Mouse (Mus musculus) cerebellum, postnatal 36 days (tissue): ENCODE measurements around the gene Cdc37l1.

Experiments
- DNase-seq, 2 experiments: peaks; one replicate each; pipeline ENCODE4 v3.0.0; 2021 to 2022; ENCODE audit warnings: mixed read lengths in 2 of 2

The Cdc37l1 gene

DNA sequence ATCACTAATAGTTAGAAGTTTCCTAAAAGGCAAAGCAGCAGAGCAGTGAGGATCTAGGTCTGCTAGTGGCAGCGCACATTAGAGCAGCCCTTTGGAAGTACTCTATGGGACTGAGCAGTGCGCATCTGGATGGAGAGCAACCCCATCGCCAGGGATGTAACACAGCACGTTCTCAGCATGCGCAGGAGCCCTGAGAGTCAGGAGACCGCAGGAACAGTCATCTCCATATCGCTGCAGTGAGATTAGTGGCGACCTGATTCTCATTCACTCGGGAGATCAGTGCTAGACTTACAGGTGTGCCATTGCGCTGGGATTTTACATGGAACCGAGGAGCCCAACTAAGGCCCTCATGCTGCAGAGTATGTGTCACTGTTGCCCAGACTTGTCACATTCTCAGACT lies 18.9 kb downstream of the Cdc37l1 start:
- DNase-seq: no peak

DNA sequence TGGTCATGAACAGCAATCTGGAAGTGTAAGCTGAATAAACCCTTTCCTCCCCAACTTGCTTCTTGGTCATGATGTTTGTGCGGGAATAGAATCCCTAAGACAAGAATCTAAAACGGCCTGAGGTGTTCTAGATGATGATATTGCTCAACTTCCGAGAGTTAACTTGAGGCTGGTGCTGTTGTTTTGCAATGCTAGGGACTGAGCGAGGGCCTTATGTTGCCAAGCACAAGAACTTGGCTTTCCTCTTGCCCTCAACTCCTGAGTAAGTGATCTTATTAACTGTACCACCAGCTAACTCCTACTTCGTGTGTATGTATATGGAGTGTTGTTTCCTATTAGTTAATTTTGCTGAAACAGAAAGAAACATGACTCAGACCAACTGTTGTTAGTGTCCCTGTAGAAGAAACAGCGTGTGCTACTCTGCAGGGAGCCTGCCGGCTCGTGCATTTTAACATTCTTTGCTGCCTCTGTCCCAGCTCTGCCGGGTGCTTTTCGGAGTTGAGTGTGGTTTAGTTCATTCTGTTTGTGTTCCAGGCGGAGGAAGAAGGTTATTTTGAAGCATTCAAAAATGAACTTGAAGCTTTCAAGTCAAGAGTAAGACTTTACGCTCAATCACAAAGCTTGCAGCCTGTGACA lies 21.3 kb downstream of the Cdc37l1 start:
- no peak for DNase-seq

DNA sequence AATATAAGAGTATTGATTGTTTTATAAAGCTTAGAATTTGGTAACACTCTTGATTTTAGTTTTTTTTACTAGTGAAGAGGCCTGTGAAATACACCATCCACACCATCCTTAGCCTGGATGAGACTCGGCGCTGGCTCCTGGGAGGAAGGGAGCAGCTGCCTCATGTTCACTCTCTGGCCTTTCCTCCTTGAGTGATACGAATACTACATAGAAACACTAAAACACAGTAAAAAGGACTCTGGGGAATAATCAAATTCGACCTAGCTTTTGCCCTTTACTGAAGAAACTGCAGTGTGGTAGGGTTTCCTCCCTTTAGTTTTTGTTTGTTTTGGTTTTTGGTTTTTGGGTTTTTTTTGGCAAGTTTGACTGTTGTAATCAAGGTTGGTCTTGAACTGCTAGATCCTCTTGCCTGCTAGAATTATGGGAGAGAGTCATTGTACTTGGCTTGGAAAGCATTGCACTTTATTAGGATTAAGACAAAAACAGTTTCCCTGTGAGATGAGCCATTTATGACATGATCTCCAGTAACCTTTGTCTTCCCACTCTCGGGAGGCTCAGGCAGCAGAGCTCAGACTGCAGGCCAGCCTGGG lies 24.4 kb downstream of the Cdc37l1 start:
- no peak for DNase-seq

DNA sequence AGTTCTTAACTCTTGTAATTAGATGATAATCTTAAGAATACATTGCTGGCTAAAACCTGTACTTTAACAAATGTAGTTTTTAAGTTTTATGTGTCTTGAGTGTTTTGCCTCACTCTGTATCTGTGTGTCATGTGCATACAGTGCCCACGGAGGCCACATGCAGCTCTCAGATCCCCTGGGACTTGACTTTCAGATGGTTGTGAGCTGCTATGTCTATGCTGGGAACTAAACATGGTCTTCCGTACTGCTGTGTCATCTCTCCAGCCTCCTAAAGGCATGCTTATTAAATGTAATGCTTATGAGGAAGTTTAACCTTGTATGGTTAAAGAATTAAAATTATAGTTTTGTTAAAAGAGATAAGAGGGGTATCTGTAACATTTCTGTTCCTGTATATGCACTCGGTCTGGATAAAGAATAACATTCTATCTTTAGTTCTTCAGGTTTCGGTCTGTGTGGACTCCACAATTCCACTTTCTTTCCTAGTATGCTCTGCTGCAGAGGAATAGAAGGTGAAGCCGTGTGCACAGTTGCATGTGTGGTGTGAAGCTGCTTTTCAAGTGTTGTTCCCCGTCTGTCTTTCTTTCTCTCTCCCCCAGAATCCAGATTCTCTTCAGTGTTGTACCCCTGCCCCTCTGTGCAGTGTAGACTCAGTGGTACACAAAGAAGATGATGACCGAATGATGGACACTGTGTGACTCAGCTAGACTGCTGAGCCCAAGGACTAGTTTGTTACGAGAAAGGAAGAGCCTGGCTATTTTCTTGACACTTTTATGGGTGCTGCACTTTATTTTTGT lies 25.5 kb downstream of the Cdc37l1 start:
- no peak for DNase-seq

DNA sequence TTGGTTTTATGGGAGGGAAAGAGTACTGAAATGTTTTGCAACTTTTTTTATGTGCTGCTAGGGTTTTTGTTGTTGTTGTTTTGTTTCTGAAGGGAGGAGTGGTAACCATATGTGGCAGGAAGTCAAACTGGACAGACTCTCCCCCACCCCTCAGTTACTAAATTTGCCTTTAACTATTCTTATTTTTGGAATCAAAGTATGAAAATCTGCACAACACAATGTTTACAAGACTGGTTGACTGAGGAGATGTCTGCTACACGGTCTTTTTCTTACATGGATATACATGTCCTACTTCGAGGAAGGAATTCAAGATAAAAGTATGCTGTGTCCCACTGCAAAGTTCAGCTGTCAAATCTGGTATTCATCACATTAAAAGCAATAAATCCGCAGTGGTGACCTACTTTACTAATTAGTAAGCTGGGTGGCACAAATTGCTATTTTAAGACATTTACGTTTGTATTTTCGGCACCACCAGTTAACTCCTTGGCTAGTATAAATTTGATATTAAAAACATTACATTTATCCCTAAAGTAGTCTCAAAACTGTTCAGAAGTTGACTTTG lies 26.1 kb downstream of the Cdc37l1 start:
- no peak for DNase-seq

DNA sequence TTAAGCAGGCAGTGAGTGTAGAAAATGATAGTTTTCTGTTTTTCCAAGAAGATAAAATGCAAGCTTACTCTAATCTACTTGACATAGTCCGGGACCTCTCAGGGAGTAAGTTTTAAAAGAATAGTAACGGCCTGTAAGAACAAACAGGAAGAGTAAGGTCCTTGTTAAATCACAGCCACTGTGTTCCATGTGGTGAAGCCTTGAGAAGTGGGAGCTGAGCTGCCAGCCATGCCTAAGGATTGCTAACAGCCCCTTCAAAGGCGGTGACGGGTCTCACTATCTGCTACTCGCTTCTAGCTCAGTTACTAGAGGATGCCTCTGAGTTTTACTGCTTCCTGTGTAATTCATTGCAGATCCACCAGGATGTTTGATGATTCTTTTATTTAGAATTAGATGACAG lies 26.6 kb downstream of the Cdc37l1 start:
- DNase-seq: no peak

DNA sequence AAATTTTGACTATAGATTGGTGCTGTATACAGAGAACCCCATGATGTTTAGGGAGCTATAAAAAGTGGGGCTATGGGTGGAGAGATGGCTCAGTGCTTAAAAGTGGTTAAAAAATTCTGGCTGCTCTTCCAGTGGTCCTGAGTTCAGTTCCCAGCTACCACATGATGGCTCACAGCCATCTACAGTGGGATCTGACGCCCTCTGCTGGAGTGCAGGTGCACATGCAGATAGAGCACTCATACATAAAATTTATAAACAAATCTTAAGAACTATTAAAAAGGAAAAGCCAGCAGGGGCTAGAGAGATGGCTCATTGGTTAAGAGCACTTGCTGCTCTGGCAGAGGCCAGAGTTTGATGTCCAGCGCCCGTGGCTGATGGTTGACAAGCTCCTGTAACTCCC lies 29.5 kb downstream of the Cdc37l1 start:
- DNase-seq: no peak

DNA sequence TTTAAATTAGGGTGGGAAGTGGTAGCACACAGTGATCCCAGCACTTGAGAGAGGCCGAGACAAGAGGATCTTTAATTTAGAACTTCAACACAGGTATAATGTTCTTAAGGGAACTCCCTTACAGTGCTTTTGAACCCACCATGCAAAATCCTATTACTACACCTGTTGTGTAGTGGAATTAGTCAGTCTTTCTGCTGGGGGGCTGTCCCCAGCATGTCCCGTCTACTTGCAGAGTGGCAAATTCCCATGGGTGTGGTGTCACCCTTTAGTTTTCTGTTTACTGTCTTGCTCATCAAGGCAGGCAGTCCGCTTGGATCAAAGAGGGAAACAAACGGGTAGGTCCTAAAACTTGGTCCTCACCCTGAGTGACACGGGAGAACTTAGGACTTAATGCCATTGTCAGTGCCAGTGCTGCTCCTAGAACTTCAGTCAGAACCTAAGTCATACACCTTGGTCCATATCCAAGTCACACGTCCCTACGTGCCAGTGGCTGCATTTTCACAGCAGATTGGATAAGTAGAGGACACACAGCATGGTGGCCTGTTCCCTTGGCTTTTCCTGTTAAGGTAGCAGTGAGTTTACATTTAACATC lies 31.7 kb downstream of the Cdc37l1 start:
- no peak for DNase-seq

DNA sequence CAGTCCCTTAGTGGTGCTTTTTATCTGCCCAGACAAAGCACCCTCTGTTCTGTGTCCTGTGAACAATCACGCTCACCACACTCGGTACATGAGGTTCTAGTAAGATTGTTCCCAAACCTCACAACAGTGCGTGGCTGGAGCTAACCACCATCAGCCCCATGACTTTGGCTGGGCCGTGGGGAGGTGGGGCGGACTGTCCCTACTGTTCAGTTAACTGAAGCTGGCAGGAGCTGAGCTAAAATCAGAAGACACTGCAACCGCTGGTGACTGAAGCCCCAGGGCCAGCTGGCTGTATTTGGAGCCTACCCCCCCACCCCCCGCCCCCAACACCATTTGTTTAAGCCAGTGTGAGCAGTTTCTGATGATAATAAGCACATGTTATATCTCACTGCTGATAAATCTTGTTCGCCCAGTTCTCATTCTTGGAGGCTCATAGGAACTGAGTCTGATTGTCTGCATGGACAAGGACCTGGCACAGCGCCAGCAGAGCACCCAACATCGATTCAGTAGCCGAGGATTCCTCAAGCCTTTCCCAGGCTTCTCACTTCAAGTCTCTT lies 34.3 kb downstream of the Cdc37l1 start:
- DNase-seq: peak; percentile 24 to 29

DNA sequence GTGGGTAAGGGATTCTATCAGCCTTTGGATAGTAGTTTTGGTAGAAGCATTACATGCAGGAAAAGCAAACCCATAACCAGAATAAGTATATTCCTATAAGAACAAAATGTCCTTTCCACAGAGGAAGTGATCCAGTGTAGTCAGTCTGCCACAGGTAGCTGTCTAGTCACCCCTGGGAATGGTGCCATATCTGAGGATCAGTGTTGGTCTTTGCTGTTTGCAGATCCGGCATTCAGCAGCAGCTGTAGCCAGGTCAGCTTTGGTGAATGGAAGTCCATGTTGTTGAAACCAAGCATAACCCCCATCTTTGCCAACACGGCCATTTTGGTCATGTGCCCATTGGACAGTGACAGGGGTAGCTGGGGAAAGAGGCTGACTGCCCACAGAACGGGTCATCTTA lies 41.6 kb downstream of the Cdc37l1 start:
- DNase-seq: no peak

DNA sequence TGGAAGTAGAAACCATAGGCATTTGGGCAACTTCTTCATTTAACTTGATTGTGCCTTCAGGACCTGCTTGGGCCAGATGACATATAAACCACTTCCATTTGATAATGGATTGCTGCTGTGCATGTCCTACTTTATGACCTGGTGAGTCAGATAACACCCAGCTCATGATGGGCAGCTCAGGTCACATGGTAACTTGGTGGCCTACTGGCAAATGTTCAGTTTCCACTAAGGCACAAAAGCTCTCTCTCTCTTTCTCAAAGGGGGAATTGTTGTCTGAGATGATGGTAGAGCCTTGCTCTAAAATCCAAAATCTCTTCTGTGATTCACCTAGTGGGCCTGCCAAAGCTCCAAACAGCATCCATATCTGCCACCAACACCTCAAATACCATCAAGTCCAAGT lies 42.5 kb downstream of the Cdc37l1 start:
- DNase-seq: no peak

DNA sequence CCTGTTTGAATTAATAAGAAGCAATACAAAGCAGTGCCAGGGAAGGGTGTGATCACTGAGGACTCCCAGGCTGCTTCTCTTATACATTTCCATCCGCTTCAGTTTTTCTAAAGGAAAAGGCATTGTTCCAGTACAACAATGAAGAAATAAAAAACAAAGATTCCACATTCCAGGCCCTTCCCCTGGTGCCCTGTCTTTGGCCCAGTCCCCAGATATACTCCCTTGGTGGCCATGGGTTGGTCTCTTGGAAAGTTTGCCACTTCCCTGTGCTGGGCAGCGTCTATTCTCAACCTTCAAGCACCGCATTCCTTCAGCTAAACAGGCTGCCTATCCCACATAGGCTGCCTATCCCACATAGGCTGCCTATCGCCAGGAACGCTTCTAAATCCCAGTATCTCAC lies 46.9 kb downstream of the Cdc37l1 start:
- no peak for DNase-seq

DNA sequence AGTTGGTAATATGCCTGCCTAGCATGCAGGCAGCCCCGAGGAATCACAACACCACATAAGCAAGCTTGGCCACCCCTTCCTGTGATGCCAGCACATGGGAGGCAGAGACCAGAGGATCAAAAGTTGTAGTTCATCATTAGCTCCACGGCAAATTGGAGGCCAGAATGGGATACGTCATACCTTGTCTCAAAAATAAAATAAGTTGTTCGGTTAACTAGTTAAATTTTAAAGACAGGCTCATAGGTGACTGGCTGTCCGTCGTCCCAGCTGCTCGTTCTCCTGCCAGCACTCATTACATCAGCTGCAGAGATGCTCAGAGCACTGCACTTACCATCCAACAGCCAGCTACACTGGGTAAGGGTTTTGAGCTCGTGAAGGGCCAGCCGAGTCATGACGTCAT lies 47.4 kb downstream of the Cdc37l1 start:
- DNase-seq: no peak

DNA sequence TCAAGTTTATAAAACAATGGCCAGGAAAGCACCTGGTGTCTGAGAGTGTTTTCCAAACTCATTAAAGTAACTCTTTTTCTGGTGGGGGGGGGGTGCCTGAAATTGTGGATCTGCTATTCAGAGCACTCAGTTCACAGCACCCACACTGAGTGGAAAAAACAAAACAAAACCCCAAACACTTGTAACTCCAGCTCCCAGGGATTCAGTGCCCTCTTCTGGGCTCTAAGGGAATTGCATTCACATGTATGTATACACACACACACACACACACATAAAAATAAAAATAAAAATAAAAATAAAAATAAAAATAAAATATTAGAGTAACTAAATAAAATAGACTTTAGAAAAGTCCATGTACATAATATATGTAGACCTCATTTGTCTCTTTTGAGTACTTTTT lies 49.2 kb downstream of the Cdc37l1 start:
- no peak for DNase-seq

DNA sequence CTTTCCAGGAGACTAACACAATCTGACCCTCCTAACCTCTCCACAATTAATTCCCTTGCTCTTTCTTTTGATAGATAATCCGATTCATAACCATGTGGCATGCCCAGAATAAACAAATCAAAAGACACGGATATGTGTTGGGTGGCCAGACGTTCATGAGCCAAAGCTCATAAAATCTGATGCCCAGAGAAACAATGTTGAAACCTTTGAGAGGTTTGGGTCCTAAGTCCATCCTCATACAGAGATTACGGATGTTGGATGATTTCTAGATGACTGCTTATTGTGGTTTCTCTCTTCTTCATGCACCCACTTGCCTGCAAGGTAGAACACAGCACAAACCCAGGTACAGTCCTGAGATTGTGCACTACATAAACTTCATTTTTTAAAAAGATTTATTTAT lies 50.1 kb downstream of the Cdc37l1 start:
- no peak for DNase-seq

DNA sequence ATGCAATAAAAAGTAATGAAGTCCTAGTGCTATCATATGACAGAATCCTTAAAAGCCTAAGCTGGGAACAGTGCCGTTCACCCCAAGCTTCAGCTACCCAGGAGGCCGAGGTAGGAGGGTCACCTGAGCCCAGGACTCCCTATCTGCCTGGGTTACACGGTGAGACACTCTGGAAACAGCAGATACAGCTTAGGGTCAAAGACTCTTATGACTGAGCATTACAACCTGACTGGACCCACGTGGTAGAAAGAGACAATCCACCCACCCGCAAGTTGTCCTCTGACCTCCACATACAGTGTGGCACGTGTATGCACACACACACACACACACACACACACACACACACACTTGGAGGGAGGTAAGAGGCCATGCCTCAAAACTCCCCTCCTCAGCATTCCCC lies 52.0 kb downstream of the Cdc37l1 start:
- DNase-seq: no peak

DNA sequence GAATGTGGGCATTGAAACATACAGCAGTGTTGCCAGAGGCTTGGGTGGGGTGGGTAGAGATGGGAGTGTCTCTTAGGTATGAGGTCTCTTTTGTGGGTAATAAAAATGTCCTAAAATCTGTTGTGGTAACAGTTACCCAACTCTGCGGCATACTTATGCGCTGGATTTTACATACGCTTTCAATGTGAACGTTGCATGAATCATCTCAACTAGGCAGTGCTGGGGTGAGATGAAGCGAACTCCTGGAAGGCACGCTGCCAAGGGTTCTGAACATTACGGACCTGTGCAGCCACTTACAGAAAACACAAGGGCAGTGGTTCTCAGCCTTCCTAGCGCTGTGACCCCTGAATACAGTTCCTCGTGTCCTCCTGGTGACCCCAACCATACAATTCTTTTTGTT lies 52.5 kb downstream of the Cdc37l1 start:
- no peak for DNase-seq

DNA sequence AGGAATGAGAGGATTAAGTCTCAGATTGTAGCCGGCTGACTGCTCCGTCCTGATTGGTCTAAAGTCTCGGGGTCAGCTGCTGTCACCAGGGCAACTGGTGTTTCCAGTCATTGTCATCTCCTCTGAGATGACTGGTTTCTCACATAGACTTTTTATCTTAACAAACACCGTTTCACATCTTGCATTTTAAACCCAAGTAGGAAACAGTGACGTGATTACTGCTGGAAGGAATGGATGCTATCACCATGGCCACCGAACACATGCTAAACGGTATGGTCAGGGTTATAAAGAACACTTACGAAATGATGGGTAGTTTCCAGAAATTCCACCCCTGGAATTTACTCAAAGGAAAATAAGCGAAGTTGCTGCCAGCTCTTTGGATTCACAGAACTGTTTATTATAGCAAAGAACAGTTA lies 54.2 kb downstream of the Cdc37l1 start:
- DNase-seq: no peak

DNA sequence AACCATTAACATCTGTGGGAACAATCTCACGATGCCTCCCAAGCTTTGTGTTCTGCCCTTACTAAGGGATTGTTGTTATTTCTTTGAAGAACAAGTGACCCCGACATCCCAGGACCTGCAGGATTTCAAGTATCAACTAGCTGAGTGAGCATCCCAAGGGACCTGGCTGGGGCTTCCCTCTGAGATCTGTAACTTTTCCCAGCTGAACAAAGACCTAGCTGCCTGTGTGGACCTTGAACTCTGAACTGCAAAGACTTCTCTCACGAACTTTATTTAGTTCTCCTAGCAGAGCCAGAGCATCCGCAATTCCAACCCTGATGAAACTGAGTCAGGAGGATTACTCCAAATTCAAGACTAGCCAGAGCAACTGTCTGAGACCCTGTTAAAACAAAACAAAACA lies 55.2 kb downstream of the Cdc37l1 start:
- no peak for DNase-seq

DNA sequence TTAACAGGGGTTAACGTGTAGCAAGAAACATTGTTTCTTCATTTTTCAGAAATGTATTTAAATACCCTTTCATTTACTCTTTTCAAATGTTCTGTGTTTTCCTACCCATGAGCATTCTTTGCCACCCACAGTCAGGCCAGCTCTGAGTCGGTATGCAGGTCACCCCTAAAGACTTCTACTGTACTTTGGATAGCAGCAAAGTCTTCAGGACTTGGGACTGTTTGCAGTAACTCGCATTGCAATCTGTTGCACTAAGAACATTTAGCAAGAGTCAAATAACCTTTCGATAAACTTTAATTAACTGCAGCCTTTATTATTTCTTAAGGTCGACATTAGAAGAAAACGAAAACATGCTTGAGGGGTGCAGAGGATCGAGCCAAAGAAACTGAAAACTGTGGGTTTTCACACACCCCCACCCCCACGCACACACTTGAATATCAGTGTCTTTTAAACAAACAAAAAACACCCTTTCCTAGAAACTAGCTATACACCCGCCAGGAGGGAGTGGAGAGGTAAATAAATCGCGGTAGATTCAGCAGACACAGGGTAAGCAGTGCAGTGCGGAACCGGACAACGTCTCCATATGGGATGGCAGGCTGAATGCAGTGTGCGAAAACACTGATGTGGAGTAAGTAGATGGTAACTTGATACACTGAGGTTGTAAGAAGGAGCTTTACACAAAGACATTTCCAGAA lies 56.0 kb downstream of the Cdc37l1 start:
- no peak for DNase-seq

DNA sequence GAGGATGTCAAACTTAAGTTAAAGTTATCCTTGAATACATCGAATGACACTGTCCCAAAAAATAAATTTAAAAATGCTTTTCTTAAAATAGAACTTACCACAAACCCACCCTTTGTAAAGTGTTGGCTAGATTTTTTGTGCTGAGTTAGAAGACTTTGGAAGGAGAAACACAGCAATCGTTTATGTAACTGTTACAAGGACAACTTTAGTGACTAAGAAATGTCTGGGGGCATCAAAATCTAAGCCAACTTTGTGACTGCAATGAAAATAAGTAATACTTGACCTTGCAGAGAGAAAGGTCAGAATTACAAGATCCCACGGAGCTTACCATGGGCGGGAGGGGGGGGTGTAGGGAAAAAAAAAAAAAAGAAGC lies 56.8 kb downstream of the Cdc37l1 start:
- no peak for DNase-seq

DNA sequence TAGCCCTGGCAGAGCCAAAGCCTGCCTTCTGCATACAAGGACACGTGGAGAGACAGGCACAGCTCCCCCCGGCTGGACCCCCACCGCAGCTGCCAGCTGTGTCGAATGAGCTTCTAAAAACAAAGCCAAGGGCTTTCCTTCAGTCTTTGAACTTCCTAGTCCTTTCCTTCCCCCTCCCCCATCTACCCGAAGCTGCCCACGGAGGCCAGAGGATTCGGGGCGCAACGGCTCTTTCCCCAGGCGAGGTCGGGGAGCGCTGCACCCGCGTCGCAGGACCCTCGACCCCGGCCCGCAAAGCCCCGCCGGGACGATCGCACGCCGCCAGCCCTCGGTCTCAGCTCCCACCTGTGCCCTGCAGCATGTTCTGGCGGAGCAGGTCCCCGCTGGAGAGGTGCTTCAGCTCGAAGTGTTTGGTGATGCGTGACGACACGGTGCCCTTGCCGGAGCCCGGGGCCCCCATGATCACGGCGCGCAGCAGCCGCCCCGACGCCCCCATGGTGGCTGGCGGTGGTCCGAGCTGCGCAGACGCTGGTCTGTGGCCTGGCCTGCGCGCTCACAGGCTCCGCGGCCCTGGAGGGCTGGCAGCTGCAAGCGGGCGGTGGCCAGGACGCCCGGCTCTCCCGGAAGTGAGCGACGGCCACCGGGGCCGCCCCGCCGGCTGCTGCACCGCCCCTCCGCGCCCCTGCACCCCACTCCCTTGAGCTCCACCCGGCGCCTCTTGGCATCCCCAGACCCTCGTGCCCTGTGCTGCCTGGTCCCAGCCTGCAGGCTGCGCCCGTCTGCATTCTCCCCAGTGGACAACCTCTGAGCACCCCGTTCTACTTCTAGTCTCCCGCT lies 57.4 kb downstream of the Cdc37l1 start, which contains the start of gene Ak3:
Gene Ak3, minus strand, starts transcription at position 628 of the 837 bp plus-strand sequence.
- peak; percentile 65 to 69 for DNase-seq
